Mouse (Mus musculus) urinary bladder, postnatal 14 days (tissue): ENCODE measurements around the gene Ogfod2.

ENCODE experiments used
- DNase-seq: peaks from one replicate; pipeline ENCODE4 v3.0.0; 2021; ENCODE audit warnings: low spot score

Ogfod2 gene

DNA sequence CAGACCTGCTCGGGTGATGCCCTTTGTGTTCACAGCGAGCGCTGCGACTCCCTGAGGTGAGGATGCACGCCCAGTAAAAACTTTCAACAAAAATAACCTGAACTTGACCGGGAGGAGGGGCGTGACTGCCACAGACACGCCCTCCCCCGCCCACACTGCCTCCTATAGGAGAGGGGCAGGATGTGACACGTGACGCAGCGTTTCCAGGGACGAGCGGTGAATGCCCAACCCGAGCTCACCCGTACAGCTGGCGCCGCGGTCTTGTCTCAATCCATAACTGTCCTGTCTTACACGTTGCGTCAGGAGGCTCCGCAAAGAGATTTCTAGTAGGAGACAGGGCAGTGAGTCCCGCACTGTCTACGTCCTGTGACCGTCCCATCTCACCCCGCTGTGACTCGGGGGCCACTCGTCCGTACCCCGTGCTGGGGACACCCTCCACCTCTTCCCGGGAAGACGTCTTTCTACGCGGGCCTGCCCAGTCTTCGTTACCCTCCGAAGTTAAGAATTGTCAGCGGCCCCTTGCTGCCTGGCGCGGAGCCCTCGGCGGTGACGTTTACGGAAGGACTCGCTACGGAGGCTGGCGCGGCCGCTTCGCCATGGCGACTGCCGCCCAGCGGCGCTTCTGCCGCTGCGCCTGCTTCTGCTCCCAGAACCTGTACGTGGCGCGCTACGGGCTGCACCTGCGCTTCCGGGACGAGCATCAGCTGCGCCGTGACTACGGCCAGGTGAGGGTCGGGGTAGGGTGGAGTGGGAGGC lies at the start of gene Ogfod2:
Ogfod2 (plus strand) TSS at position 556 of the 756 bp plus-strand sequence.
- peak; percentile 96 for DNase-seq

DNA sequence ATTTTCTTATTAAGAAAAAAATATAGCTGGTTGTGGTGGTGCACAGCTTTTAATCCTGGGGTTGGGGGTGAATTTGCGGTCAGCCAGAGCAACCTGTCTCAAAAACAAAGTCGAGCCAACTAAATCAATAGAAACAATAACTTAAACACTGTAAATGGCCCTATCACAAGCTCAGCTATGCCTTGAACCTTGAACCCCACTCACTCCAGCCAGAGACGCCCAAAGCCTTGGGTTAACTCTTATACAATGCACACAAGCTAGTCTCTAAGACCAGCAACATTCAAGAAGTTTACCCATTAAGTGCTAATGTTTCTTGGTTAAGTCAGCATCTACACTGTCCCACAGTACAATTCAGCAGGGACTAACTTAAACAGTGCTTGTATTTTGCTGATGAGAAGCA lies 42.4 kb upstream of the Ogfod2 start:
- DNase-seq: no peak

DNA sequence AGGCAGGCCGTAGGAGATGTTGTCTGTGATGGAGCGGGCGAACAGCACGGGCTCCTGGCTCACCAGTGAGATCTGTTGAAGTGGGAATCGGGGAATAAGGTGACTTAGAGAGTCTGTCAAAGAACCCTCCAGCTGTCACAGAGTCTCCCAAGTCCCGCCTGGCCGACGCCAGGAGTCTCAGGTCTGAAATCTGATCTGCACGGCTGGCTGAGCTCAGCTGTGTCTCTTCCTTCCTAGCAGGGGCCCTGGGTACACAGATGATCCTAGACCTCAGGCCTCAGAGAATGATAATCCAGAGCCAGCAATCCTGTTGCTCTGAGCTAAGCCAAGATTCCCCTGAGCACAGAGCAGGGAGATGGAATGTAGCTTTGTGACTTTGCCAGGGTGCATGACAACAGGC lies 38.4 kb upstream of the Ogfod2 start:
- no peak for DNase-seq

DNA sequence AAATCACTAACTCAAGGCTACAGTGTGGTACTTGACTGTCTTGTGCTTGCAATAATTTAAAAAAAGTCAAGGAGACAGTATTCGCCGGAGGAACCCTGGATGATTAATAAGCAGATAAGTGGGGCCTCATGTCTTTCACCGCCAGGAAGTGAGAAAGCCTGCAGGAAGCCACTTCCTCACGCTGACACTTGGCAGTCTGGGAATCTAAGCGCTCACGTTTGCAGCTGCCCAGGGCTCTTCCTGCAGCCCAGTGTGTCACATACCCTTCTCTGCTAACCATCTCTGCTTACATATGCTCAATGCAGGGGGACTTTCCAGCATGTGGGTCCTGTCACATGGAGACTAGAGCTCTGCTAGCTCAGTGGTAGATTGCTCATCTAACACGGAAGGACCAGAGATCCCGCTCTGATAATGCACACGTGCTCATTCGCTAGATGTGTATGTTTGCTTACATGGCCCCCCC lies 37.2 kb upstream of the Ogfod2 start:
- DNase-seq: no peak

- DNase-seq: no peak
These were observed 36.4 kb upstream of the Ogfod2 start for GRCm38 (mm10) chr5:124075716-124076115.

- no peak for DNase-seq
These were observed 35.5 kb upstream of the Ogfod2 start for GRCm38 (mm10) chr5:124076559-124076958.

GRCm38 (mm10) chr5:124077241-124077640 lies 34.9 kb upstream of the Ogfod2 start:
- no peak for DNase-seq

GRCm38 (mm10) chr5:124077856-124078460 lies 34.1 kb upstream of the Ogfod2 start:
- no peak for DNase-seq

GRCm38 (mm10) chr5:124078794-124079416 lies 33.2 kb upstream of the Ogfod2 start:
- no peak for DNase-seq

DNA sequence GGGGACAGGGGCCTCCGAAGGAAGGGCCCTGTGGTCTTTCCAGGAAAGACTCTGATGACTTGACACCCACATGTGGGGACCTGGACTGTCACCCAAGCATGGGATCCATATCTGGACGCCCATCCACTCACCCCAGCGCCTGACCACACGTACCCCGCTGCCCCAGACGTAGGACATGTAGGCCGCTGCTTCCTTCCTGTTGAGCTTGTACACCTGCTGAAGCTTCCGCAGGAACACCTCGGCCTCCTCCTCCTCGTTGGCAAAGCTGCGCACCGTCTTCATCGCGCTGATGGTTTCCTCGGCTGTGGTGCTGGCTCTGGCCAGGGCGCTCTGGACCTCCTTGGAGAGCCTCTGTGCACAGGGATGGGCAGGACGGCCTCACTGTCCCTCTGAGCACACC lies 32.2 kb upstream of the Ogfod2 start:
- no peak for DNase-seq

- DNase-seq: no peak
These were observed 29.6 kb upstream of the Ogfod2 start for GRCm38 (mm10) chr5:124082447-124082846.

- no peak for DNase-seq
These were observed 29.0 kb upstream of the Ogfod2 start for GRCm38 (mm10) chr5:124082941-124083688.

DNA sequence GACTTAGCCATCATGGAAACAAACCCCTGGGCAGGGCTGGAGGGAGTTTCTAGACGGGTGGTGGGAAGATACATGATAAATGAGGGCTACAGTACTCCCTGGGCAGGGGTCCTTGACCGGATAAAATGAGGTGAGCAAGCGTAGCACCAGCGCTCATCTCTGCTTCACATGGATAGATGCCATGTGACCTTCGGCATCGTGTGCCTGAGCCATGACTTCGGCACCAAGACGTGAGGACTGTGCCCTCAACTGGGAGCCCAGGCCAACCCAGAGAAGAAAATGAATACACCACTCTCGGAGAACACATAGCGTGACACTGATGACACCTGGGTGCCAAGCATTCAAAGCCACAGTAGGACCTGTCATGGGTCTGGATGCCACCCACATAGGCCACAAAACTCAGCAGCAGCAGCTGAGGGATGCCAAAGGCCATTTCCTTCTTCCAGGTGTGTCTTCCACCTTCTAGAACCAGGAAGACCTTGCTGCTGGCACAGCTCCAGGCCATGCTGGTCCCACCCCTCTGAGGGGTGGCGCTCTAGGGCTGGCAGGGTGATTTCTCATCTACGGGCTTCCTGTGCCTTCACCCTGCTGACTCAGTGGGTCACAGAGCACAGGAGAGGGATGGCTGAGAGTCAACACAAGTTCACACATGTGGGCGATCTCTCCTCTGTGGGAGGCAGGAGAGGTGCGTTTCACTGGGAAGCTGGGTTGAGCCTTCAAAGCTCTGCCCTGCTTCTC lies 28.1 kb upstream of the Ogfod2 start:
- peak; percentile 90 for DNase-seq

DNA sequence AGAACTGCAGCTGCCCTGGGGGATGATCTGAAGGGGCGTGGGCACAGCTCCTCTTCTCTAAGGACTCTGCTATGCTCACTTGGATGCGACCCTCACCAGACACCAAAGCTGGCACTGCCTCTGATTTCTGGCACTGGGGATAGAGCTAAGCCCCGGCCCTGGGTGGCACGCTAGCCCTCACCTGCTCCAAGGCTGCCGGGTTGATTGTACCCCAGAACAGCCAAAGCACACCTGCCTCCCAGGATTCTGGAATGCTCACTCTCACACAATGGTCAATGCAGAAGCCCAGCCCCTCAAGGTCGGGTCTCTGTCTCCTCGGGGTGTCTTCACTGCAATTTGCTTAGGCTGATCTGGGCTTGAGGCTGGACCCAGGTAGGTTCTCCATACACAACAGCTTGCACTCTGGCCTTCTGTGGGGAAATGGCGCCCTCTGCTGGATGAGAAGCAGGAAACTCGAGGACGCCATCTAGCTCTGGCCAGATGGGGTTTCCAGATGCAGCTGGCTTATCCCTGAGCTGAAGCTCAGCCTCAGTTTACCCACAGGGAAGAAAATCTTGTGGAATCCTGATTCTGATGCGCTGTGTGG lies 27.4 kb upstream of the Ogfod2 start:
- peak; percentile 89 for DNase-seq

GRCm38 (mm10) chr5:124085513-124085912 lies 26.6 kb upstream of the Ogfod2 start:
- no peak for DNase-seq

DNA sequence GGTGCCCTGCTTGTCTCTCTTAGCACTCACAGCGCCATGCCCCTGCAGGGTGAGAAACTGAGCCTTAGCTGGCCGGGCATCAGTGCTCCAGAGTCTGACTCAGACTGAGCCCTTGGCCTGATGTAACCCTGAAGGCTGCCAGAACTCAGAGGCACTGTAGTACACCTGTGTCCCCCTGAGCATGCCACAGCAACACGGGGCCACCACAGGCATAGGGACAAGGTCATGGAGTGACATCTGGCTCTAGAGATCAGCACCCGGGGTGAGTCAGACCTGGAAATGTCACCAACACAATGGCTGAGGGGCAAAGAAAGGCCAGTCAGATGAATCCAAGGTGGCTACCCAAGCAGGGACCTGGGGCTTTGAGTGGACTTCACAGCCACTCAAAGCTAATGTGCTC lies 25.2 kb upstream of the Ogfod2 start:
- no peak for DNase-seq

DNA sequence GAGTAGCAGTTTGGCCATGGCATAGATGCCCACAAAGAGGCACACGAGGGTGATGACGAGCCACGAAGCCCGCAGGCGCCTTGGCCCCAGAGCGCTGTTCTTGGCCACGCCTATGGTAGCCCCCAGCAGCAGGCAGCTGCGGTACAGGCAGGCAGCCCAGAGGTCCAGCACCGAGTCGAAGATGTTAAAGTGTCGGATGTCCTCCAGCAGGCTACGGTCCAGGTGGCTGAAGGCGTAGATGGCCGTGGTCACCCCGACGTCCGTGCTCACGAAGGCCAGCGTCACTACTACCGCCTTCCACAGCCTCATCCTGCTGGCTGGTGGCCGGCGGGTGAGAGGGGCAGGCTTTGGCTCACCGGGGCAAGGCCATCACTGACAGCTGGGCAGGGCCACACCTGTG lies 22.2 kb upstream of the Ogfod2 start:
- no peak for DNase-seq

- no peak for DNase-seq
These were observed 20.1 kb upstream of the Ogfod2 start for GRCm38 (mm10) chr5:124091951-124092406.

DNA sequence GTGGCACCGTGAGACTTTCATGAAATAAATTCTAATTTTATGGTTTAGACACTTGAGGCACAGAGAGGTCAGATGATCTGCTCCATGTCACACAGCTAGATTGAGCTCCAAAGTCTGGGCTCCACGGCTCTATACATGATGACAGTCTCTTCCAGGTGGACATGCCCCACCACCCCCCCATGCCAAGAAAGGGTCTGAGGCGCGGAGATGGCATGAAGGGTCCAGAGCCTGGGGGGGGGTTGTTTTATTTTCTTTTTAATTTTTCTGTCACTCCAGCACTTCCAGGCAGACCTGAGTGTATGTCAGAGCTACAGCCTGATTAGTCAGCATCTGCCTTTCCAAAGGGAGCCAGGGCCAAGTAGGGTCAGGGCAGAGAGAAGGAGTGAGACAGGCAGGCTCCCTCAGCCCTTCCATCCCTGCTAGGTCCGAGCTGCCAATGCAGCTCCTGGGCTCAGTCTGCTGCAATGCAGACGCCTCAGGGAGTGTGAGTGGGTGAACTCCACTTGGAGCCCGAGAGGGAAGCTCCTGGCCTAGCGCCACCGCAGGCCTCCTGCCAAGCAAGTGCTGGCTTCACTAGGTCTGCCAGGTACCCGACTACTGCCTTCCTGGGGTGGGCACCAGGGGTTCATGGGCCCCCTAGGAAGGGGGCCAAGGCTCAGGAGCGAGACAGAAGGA lies 18.8 kb upstream of the Ogfod2 start:
- DNase-seq: peak; percentile 69

DNA sequence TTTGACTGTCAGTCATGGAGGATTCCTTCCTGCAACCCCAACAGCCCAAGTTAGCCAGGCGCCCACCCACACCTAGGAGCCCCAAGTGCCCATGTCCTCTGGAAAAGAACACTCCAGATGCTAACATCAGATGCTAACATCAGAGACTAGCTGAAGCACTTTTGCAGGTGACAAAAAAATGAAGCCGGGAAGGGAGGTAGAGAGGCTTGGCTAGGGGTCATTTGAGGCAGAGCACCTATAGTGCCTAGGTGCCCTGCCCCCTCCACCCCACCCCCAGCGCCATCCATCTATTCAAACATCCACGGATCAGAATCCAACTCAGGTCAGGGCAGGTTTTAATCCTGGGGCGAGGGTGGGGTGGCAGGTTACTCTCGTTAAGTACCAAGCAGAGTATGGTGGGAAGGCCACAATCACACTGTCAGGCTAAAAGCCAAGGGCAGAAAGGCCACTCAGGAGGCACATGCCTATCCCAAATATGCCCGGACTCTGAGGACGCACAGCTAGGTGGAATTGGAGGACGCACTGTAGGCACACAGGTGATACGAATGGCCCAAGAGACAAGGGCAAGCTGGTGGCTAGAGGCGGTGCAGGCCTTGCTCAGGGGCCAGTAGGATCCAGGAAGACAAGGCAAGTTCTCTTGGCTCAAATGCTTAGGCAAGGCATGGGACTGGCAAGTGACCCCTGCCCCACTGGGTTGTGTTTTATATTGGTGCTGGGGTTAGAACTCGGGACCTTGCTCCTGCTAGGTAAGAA lies 18.1 kb upstream of the Ogfod2 start:
- no peak for DNase-seq
